Mouse (Mus musculus): ENCODE results near the gene Trnp1. TPM values are rescaled to one million over a fixed set of nuclear protein-coding genes. Genes with fewer than 3 reads are reported as not detected.

The Trnp1 gene
- polyA plus RNA-seq (2014; fragmentation: Illumina TruSeq; extraction: RNeasy Lipid Tissue Mini Kit (QIAGEN cat#74804); ENCODE audit: low read depth, low replicate concordance): 8.3 TPM

DNA sequence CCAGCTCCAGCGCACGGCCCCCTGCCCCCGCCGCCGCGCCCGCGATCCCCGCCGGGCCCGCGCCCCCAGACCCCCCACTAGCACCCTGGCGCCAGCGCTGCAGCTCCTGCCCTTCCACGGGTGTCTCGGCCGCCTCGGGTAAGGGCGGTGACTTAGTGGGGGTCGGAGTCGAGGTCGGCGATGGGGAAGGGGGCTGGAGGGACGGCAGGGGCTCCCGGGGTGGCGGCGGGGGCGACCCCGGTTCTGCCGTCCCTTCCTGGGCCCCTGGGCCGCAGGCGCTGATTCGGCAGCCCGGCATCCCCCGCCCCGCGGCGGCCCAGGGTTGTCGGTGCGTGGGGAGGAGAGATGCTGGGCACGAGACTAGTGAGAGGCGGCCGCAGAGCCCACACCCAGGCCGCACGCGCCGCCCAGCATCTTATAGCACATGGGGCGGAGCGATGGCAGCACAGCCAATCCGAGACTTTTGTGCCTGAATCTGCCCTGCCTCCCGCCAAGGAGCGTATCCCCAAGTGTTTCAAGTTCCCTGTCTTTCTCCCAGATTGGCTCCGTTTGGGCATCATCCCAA is at the start of gene Trnp1:
Trnp1 (minus strand) TSS at position 391 of the 565 bp plus-strand sequence.

DNA sequence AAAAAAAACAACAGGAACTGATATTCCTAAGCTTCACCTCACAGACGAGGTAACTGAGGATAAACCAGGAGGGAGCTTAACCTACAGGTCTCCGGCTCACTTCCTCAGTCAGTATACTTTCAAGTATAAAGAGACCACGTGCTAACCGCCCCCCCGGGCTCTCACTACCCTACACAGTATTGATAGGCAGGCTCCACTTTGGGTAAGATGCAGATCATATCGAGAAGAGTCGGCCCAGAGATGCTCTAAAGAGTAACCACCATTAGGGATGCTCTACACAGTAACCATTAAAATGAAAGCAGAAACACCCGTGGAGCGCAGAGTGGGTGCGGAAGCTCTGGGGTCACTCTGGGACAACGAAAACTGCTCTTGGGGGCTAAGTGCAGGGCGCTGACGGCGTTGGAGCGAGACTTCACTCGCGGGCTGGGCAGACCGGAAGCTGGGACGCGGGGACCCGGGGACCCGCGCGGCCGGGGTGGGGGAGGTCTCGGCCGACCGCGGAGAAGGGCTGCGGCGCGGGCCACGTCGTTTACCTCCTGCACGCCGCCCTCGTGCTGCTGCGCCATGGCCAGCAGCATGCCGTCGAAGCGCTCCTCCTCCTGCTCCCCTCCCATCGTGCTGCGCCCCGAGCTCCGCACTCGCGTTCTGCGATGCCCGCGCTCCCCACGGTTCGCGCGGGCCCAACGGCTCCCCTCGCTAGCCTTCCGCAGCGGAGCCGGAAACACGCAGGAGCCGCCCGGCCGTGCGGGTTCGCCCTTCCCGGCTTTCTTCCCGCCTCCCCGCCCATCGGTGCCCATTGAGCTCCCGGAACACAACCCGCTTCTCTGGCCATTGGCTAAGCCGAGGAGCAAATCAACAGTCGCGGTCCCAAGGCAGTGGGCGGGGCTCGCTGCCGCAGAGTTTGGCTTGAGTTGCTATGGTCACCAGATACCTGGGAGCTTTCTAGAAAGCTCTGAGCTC is 47.2 kb upstream of the Trnp1 start, which contains the start of gene Nudc:
Nudc (minus strand) TSS at position 725 of the 960 bp plus-strand sequence.

DNA sequence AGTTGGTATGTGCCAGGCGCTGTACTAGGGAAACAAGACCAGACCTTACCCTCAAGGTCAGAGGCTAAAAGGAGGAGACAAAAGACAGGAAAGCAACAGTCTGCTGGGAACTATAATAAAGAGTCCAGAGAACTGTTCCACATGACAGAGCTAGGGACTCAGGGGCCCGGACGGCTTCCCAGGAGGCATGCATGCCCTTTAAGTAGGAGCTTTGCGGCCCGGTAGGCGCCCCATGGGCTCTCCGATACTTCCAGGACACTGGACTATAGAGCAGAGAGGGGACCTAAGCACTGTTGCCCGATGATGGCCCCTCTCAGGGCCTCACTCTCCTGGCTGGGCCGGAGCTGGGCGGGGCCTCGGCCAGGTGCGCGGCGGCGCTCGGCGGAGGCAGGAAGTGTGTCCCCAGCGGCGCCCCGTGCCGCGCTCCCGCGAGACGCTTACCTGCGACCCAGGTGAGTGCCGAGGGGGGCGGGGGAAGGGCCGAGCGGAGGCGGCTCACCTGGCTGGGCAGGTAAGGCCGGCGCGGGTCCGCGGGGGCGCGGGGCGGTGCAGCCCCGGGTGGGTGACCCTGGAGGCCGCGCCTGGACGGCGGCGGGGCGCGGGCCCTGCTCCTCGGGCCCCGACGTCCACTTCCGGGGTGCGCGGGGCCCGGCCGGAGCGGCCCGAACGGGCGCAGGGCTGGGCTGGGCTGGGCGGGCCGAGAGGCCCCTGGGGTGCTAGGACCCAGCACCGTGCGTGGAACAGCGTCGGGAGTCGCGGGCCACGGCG is 20.4 kb upstream of the Trnp1 start, which contains the start of gene Kdf1:
Kdf1 (plus strand) TSS at position 363 of the 768 bp plus-strand sequence.

GRCm38 (mm10) chr4:133479458-133480184 is 18.7 kb downstream of the Trnp1 start, which contains the start of gene Tent5b:
Tent5b (plus strand) TSS chr4:133480132.

Other genes with a start within 250 kb of the Trnp1 start
- gene Sytl1, start 235.4 kb downstream of the Trnp1 start, polyA plus RNA-seq (2014; fragmentation: Illumina TruSeq; extraction: RNeasy Lipid Tissue Mini Kit (QIAGEN cat#74804); ENCODE audit: low read depth, low replicate concordance): 12.8 TPM
- 67.4 TPM for gene Tmem222, start 220.8 kb downstream of the Trnp1 start, polyA plus RNA-seq (2014; fragmentation: Illumina TruSeq; extraction: RNeasy Lipid Tissue Mini Kit (QIAGEN cat#74804); ENCODE audit: low read depth, low replicate concordance)
- gene Wdtc1, start 145.1 kb downstream of the Trnp1 start, polyA plus RNA-seq (2014; fragmentation: Illumina TruSeq; extraction: RNeasy Lipid Tissue Mini Kit (QIAGEN cat#74804); ENCODE audit: low read depth, low replicate concordance): 28.1 TPM
- 31.5 TPM for gene Slc9a1, start 128.8 kb downstream of the Trnp1 start, polyA plus RNA-seq (2014; fragmentation: Illumina TruSeq; extraction: RNeasy Lipid Tissue Mini Kit (QIAGEN cat#74804); ENCODE audit: low read depth, low replicate concordance)
- gene Tent5b, start 18.4 kb downstream of the Trnp1 start, polyA plus RNA-seq (2014; fragmentation: Illumina TruSeq; extraction: RNeasy Lipid Tissue Mini Kit (QIAGEN cat#74804); ENCODE audit: low read depth, low replicate concordance): 4.6 TPM
- gene Kdf1, start 20.4 kb upstream of the Trnp1 start, polyA plus RNA-seq (2014; fragmentation: Illumina TruSeq; extraction: RNeasy Lipid Tissue Mini Kit (QIAGEN cat#74804); ENCODE audit: low read depth, low replicate concordance): 23.6 TPM
- gene Nudc, start 47.4 kb upstream of the Trnp1 start, polyA plus RNA-seq (2014; fragmentation: Illumina TruSeq; extraction: RNeasy Lipid Tissue Mini Kit (QIAGEN cat#74804); ENCODE audit: low read depth, low replicate concordance): 106 TPM
- 0.29 TPM for gene Nr0b2, start 54.8 kb upstream of the Trnp1 start, polyA plus RNA-seq (2014; fragmentation: Illumina TruSeq; extraction: RNeasy Lipid Tissue Mini Kit (QIAGEN cat#74804); ENCODE audit: low read depth, low replicate concordance)
- gene Gpatch3, start 76.2 kb upstream of the Trnp1 start, polyA plus RNA-seq (2014; fragmentation: Illumina TruSeq; extraction: RNeasy Lipid Tissue Mini Kit (QIAGEN cat#74804); ENCODE audit: low read depth, low replicate concordance): 4.5 TPM
- 14.8 TPM for gene Gpn2, start 85.8 kb upstream of the Trnp1 start, polyA plus RNA-seq (2014; fragmentation: Illumina TruSeq; extraction: RNeasy Lipid Tissue Mini Kit (QIAGEN cat#74804); ENCODE audit: low read depth, low replicate concordance)
- 24.1 TPM for gene Sfn, start 103.6 kb upstream of the Trnp1 start, polyA plus RNA-seq (2014; fragmentation: Illumina TruSeq; extraction: RNeasy Lipid Tissue Mini Kit (QIAGEN cat#74804); ENCODE audit: low read depth, low replicate concordance)
- 14.5 TPM for gene Zdhhc18, start 151.6 kb upstream of the Trnp1 start, polyA plus RNA-seq (2014; fragmentation: Illumina TruSeq; extraction: RNeasy Lipid Tissue Mini Kit (QIAGEN cat#74804); ENCODE audit: low read depth, low replicate concordance)
- gene Pigv, start 174.1 kb upstream of the Trnp1 start, polyA plus RNA-seq (2014; fragmentation: Illumina TruSeq; extraction: RNeasy Lipid Tissue Mini Kit (QIAGEN cat#74804); ENCODE audit: low read depth, low replicate concordance): 14.6 TPM